Mouse (Mus musculus): ENCODE data around the gene Rfc1. TPM values are rescaled to one million over a fixed set of nuclear protein-coding genes. Genes with fewer than 3 reads are reported as not detected.
A peak's percentile ranks its signal among the peaks of the same experiment; 100 is the strongest.

The Rfc1 gene
- 21.5 and 22.1 TPM in 2 replicates for polyA plus RNA-seq (2012; rRNA removed)

DNA sequence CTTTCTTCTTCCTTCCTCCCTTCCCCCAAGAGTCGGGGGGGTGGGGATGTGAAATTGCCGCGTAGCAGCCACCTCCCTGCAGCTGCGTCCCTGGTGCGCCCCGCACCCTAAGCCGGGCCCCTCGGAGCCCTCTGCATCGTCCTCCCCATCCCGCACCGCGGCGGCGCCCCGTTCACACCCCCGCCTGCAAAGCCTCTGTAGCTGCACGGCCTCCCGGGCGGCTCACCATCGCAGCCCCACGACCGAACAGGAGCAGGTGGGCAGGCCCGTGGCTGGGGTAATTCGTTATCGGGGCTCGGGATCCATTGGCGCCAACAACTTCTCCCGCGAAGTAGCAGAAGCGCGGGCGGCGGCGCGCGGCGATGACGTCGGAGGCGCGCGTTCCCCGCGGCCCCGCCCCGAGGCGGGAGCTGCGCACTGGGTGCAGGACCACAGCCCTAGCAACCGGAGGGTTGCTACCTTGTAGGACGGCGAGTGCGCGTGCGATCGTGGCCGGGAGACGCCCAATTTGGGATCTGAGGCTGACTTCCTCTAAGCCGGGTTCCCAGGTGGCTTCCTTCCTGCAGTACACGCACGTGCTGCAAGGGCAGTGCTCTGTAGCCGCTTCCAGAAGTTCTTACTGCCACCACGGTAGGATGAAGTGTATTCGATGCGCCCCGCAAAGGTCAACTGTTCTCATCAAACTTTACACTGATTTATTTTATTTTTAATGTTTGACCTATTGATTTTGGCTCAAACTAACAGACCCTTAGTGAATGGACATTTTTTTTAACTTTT, at the start of gene Rfc1:
Gene Rfc1 (minus strand): TSS at position 373 of the 777 bp plus-strand sequence.
- DNase-seq (ENCODE audit: extremely low spot score in 1 of 2, low spot score in 1 of 2): peak; percentile 80 to 87

DNA sequence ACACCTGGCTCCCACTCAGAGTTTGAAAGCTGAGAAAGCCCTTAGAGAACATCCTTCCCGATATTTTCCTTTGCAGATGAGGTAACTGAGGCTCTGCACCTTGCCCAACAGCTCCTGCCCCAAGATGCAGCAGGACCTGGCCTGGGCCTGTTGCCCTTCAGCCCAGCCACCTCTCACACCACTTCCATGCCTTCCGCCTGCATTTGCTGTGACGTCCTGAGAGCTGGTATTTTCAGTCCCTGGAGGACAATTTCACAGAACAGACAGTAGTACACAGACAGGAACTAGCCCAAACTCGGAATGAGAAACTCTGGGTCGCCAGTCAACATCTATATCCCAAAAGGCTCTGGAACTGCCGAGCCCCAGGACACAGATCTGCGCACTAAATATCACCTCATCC, 39.3 kb upstream of the Rfc1 start:
- no peak for DNase-seq (ENCODE audit: extremely low spot score in 1 of 2, low spot score in 1 of 2)

DNA sequence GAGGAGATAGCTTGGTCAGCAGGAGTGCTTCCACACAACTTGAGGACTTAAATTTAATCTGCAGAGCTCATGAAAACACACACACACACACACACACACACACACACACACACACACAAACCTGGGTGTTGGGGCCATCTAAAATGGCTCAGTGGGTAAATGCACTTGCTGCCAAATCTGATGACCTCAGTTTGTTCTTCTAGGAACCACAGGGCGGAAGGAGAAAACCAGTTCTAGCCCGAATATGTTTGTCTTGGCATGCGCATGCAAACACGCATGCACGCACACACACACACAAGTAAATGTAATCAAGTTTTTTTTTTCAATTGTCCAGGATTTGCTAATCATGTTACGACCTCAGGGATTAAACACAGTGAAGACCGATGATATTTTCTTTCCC, 36.1 kb upstream of the Rfc1 start:
- no peak for DNase-seq (ENCODE audit: extremely low spot score in 1 of 2, low spot score in 1 of 2)

DNA sequence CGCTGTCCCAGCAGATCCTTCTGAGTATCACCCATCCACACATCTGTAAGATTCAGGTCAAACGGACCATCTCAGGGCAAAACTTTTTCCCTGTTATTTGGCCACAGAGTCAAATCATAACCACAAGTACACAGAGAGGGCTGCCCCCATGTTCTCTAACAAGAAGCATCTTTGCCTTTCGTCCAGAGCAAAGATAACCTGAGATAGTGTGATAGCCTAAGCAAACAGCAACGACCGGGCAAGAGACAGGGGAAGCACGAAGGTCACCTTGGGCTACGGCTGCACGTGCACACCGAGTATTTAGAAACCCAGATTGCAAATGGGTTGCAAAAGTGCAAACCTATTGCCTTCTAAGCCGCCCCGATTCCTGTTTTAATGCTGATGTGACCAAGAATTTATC, 32.4 kb upstream of the Rfc1 start:
- no peak for DNase-seq (ENCODE audit: extremely low spot score in 1 of 2, low spot score in 1 of 2)

DNA sequence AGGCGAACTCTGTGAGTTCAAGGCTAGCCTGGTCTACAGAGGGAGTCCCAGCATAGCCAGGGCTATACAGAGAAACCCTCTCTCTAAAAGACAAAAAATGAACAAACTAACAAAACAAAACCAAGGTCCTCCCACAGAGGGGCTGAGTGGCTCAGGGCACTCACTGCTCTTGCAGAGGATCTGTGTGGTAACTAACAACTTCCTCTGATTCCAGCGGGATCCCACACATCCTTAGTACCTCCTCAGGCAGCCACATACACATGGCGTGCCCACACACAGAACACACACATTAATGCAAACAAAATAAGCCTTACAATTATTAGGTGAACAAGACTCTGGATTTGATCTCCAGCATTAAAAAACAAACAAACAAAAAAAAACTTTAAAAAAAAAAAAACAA, 22.3 kb upstream of the Rfc1 start:
- no peak for DNase-seq (ENCODE audit: extremely low spot score in 1 of 2, low spot score in 1 of 2)

DNA sequence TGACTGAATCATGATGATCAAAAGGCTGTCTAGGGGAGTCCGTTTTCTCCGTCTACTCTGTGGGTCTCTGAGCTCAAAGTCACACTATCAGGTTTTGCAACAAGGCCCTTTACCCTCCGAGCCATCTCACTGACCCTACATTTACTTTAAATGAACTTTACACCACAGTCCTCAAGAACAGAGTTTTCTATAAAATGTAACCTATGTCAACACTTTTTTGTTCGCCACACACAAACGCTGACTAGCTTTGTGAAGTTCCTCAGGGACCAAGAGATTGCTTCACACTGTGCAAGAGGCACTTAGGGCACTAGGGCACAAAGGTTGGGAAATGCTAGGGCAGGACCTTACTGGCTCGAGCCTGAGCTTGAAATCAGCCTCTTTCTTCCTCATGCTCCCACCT, 21.4 kb upstream of the Rfc1 start:
- no peak for DNase-seq (ENCODE audit: extremely low spot score in 1 of 2, low spot score in 1 of 2)

DNA sequence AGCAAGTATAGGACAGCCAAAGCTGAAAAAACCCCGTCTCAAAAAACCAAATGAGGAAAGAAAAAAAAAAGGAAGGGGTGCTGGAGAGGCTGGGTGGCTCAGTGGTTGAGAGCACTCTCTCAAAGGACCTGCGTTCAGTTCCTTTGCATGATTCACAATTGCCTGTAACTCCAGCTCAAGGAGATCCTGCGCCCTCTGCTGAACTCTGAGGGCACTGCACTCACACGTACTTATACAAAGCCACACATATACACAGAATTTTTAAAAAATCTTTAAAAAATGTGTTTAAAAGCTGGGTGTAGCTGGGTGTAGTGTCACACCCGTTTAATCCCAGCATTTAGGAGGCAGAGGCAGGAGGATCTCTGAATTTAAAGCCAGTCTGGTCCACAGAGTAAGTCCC, 19.5 kb upstream of the Rfc1 start:
- DNase-seq (ENCODE audit: extremely low spot score in 1 of 2, low spot score in 1 of 2): no peak

DNA sequence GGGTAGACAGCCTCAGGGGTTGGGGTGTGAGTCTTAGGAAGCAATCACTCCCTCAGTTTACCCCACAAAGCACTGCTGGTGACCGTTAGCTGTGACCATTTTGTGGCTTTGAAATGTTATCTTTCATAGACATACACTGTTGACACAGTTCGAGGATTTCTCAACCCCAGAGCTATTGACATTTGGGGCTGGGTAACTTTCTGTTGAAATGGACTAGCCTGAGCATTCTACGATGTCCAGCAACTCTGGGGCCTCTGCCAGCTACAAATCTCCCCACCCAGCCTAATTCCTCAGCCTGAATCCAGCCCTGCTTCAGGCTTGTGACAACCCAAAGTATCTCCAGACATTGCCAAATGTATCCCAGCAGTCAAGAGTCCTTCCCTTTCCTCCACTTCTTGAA, 18.6 kb upstream of the Rfc1 start:
- DNase-seq (ENCODE audit: extremely low spot score in 1 of 2, low spot score in 1 of 2): no peak

DNA sequence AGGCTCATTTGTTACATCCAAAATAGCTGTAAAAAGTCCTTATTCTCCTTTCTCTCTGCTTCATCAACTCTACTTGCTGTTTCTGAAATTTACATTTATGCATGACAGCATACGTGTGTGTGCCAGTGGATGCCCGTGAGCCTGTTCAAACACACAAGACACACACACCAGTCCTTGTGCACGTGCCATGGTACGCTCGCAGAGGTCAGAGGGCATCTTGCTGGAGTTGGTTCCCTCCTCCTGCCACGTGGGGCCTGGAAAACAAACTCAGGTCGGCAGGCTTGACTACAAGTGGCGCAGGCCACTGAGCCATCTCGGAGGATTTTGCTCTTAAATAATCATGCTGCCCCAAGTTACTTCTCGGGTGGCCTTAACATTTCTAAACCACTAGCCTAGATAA, 15.0 kb upstream of the Rfc1 start:
- no peak for DNase-seq (ENCODE audit: extremely low spot score in 1 of 2, low spot score in 1 of 2)

DNA sequence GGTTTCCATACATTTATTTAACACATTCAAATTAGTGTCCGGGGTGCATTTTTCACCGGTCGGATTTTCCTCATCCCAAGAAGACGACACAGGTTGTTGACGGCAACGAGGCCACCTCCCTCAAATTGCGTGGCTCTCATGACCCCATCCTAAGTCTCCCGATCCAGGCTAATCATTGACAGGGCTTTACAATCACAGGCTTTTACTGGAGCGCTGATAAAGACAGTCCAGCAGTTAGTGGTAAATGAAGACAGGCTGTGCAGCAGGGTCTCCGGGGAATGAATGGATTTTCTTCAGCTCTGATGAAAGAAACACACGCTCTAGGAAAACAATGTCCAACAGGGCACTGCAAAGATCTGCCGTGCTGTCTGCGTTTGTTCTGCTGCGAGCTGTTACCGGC, 12.7 kb upstream of the Rfc1 start, which contains the start of gene Klb:
Gene Klb (plus strand): TSS at position 147 of the 400 bp plus-strand sequence.
- no peak for DNase-seq (ENCODE audit: extremely low spot score in 1 of 2, low spot score in 1 of 2)

DNA sequence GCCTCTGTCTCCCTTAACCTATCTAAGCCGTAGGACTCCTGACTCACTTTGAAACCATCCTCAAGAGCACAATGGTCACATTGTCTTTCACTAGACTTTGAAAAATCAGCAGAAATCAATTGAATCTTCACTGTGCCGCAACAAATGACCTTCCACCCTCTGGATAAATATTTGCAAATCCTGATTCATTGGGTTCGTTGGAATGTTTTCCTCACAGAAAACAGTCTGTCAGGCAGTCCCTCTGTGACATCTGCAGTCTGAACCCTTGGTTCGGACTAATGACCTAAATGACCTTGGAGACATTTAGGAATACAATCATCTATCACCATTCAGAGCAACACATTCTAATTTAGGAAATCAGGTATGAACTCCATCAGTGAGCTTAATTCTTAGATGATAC, 4.7 kb upstream of the Rfc1 start:
- DNase-seq (ENCODE audit: extremely low spot score in 1 of 2, low spot score in 1 of 2): no peak

DNA sequence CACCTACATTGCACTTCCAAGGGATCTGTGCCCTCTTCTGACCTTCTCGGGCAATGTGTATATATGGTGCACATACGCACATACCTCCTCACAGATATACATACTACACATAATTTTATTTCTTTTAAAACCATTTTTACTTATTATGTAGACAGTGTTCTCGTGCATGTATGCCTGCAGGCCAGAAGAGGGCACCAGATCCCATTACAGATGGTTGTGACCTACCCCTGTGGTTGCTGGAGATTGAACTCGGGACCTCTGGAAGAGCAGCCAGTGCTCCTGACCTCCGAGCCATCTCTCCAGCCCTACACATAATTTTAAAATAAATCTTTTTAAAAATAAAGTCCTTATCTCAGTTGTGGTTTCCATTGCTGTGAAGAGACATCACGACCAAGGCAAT, 2.9 kb upstream of the Rfc1 start:
- DNase-seq (ENCODE audit: extremely low spot score in 1 of 2, low spot score in 1 of 2): no peak

DNA sequence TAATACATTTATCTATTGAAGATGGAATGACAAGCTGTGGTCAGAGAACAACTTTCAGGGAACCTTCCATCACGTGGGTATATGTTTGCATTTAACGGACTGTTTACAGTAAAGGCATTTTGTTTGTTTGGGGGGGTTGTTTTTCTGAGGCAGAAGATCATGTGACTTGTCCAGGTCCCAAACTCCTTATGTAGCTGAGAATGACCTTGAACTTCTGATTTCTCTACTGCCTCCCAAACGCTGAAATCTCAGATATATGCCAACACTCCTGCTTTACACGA, 545 bp upstream of the Rfc1 start:
- no peak for DNase-seq (ENCODE audit: extremely low spot score in 1 of 2, low spot score in 1 of 2)

DNA sequence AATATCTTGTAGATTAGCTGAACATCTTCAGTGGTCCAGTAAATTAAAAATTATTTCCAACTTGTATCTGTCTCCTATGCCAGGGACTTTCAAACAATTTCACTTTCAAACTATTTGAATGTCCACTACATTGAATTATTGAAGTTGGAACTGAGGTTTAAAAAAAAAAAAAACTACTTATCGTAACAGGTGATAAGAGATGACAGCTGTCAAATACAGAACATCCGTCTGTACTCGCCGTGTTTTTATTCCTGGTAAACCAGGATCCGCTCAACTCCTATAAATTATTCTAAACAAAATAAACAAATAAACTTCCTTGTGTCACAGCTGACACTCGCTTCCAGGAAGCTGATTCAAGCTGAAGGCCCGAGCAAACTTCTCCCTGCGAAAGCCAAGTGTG, 682 bp downstream of the Rfc1 start:
- DNase-seq (ENCODE audit: extremely low spot score in 1 of 2, low spot score in 1 of 2): no peak

DNA sequence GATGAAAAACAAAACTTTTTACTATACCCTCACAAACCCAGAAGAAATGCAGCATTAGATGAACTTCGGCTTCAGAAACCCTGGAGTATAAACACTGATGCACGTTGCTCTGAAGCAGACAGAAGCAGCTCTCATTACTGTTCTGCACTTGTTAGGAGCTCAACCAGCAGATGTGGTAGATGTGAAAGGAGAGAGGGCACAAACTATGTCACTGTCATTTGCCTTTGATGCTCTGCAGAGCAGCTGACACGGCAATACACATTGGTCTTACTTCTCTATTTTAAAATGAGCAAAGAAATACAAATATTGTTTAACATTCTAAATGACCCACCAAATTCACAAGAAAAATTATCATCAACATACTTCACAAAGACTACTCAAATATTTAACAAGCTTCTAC, 5.5 kb downstream of the Rfc1 start:
- DNase-seq (ENCODE audit: extremely low spot score in 1 of 2, low spot score in 1 of 2): no peak

DNA sequence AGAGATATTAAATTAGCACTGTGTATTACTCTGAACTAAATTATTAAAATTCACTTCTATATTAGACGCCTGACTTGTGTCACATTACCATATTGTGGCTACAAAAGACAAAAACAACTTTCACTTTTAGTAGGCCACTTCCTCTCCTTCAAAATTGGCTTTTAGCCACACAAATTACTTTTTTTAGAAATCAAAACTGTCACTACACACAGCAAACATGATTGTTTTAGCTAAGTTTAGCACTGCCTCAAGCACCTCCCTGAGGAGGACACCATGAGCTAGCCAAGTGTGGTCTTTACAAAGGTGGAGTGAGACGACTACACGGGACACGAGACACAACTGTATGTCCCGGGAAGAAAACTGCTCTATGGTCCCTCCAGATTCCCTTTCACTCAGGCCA, 9.3 kb downstream of the Rfc1 start:
- DNase-seq (ENCODE audit: extremely low spot score in 1 of 2, low spot score in 1 of 2): no peak

DNA sequence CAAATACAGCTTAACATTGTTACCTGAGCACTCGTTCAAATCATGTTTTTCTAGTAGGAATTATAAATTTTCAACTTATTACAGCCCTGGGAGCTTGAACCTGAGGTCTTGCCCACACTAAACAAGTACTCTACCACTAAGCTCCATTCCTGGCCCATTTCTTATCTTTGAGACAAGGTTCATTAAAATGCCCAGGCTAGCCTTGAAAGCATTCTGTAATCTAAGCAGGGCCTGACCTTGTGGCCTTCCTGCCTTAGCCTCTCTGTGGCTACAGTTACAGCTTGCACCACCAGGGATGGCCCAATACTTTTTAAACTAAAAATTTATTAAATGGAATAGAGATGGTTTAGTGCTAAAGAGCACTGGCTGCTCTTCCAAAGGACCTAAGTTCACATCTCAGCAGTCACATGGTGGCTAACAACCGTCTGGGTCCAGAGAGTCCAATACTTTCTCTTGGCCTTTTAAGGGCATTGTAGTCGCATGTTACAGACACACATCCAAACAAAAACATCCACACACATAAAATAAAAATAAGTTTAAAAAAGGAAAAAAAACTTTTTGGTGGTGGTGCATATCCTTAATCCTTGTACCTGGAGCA, 10.6 kb downstream of the Rfc1 start:
- DNase-seq (ENCODE audit: extremely low spot score in 1 of 2, low spot score in 1 of 2): no peak

DNA sequence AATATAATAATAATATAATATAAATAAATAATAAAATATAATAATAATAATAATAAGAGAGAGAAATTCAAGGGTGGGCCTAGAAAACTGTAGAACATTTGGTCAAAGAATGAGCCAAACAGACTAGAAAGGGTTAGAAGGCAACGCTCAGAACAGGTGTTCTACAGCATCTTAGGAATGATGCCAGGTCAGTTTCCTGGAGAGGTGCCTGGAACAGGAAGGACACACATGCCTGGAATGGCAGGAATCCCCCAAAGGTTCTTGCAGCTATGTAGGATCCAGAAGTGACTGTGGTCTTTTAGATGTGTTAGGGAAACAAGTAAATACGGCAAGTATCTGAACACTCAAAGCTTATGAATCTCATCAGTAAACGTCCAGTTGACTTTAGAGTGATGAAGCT, 11.2 kb downstream of the Rfc1 start:
- DNase-seq (ENCODE audit: extremely low spot score in 1 of 2, low spot score in 1 of 2): no peak

DNA sequence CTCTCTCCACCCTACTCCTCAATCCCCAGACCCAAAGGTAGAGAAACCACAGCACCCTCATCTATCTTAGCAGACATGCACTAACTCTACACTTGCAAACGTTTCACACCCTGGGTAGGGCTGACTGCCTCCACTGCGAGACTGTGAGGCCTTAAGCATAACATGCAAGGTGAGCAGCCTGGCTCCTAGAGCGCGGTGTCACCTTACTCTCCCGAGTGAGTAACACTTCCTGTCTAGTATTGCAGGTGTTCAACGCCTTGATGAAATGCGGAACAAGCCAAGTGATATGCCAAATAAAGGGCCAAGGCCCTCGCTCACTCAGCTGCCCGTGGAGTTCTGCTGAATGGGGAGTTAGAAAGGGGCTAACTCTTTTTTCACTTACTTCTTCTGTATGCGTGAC, 13.3 kb downstream of the Rfc1 start:
- DNase-seq (ENCODE audit: extremely low spot score in 1 of 2, low spot score in 1 of 2): no peak

DNA sequence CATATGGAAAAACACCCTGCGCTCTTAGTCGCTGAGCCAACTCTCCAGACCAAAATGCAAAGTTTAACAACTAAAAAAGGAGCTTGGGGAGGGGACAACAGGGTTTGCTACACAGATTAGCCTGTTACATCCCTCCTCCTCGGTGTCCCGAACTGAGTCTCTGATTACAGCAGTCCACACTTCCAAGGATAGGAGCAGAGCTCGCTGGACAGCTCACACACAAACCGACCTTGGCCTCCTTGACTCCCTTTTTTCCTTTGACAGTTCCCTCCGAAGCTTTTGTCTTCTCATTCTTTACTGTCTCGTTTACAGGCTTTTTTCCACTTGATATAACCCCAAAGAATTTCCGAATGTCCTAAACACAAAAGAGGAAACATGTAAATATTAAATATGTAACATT, 16.3 kb downstream of the Rfc1 start:
- DNase-seq (ENCODE audit: extremely low spot score in 1 of 2, low spot score in 1 of 2): no peak

DNA sequence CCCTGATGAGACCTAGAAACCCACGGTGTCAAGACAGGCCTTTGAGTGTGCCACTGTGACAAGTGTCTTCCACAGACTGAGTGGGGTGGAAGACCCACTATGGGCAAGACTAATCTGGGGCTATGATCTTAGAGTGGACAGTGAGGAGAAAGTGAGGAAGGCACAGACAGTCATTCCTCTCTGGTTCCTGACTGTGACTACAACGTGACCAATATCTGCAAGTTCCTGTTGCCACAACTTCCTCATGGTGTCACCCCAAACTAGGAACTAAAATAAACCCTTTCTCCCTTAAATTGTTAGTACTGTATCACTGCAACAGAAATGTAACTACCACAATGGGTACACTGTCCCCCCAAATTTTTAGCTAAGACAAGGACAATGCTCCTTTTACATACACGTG, 26.6 kb downstream of the Rfc1 start:
- DNase-seq (ENCODE audit: extremely low spot score in 1 of 2, low spot score in 1 of 2): no peak

DNA sequence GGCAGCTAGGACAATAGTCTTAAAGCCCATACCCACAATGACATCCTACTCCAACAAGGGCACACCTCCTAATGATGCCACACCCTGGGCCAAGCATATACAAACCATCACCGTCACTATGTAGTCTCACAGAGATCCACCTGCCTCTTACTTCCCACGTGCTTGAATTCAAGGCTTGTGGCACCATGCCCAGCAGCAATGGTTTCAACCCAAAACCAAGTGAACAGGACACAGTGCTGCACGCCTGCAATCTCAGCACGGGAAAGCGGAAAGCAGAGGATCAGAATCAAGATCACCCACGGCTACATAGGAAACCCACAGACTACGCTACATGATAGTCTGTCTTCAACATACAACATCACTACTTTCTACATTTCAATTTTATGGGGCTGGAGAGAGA, 27.3 kb downstream of the Rfc1 start:
- DNase-seq (ENCODE audit: extremely low spot score in 1 of 2, low spot score in 1 of 2): no peak

DNA sequence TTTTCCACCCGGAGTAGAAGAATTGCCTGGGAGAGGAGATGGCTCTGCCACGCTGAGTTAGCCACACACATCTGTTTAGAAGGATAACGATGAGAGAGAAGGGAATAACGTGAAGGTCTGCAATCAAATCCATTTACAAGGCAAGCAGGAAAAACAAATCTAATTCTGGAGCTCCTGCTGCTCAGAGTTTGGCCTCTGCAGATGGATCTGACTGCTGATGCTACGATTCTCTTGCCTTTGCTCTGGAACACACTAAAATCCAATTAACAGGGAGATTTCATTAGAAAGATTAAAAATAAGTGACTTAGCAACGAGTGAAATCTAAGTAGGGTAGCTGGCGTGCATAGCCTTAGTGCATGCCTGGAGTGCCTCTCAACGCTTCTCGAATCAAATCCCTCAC, 30.0 kb downstream of the Rfc1 start:
- no peak for DNase-seq (ENCODE audit: extremely low spot score in 1 of 2, low spot score in 1 of 2)
